Mouse (Mus musculus) R1 (cell line): ENCODE measurements around the gene Slc25a19.

Experiments
- DNase-seq: peaks from one replicate; pipeline ENCODE4 v3.0.0-alpha.2; 2018; ENCODE audit warnings: low read depth, low spot score

Slc25a19 gene

GRCm38 (mm10) chr11:115618732-115619516 is 9.2 kb downstream of the Slc25a19 start:
- no peak for DNase-seq

DNA sequence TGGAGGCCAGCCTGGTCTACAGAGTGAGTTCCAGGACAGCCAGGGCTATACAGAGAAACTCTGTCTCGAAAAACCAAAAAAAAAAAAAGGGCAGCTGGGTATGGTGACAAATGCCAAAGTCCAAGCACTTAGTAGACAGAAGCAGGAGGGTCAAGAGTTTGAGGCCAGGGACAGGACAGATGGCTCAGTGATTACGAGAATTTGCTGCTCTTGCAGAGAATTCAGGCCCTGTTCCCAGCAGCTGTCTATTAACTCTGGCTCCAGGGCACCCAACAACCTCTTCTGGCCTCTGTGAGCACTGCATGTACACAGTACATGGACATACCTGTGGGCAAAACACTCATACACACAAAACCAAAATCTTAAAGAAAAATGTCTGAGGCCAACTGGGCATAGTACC is 10.1 kb downstream of the Slc25a19 start:
- no peak for DNase-seq

DNA sequence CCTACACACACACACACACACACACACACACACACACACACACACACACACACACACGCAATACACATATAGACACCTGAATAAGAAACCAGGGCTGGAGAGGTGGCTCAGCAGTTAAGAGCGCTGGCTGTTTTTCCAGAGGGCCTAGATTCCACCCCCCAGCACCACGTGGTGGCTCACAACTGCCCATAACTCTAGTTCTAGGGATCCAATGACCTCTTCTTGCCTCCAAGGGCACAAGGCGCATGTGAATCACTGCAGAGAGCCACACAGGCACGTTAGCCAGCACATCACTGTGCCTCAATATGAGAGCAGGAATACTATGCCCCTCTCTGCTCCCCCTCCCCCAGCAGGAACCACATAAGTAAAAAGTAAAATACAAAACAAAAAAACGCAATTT is 11.2 kb downstream of the Slc25a19 start:
- DNase-seq = peak; percentile 71

DNA sequence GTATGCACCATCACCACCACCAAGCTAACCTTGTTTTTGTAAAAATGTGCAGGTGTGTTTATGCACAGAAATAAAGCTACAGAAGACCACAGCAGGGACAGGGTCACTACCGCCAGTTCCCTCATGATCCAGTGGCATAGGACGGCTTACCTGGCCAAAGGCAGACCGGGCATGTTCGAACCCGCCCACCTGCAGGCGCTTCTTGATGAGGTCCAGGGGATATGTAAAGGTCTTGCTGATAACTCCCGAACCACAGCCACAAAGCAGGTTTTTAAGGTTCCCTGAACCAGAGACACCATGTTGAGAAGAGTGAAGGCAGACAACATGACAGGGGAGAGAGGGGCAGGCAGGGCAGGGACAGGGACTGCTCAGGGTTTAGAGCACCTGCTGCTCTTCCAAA is 11.7 kb downstream of the Slc25a19 start:
- DNase-seq = no peak

- DNase-seq = no peak
Observed at GRCm38 (mm10) chr11:115615875-115616274, 12.2 kb downstream of the Slc25a19 start.

DNA sequence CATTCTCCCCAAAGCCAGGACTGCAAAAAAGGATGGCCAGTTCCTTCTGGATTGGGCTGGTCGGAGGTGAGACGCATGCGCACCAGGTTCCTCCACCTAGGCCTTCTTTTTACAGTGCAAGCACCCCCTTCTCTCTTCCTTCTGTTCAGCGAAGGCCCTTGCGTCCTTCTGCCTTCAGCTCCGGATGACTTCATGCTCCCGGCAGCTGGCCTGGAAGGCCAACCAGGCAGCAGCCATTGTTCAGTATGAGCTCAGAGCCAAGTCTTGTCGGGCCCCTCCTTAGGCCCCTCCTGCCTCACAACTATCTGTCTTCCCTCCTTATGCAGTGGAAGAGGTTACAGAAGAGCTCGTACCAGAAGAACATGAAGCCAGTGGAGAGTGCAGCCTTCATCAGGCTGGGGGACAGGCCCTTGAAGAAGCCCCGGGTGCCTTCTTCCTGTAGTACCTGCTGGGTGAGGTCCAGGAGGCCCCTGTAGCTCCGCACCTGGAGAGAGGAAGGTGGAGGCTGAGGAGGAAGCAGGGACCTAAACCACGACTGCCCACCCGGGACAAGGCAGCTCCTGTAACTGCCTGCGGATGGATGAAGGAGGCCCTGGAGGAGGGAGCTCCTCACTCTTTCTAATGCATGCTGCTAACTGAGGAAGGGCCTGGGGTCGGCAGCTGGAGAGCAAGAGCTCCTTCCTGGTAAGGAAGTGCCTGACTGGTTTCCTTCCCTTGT is 12.8 kb downstream of the Slc25a19 start:
- DNase-seq = peak; percentile 89

GRCm38 (mm10) chr11:115614346-115615107 is 13.6 kb downstream of the Slc25a19 start:
- peak; percentile 65 for DNase-seq

- DNase-seq = no peak
Observed at GRCm38 (mm10) chr11:115613138-115613945, 14.8 kb downstream of the Slc25a19 start.

- peak; percentile 96 for DNase-seq
Observed at GRCm38 (mm10) chr11:115612410-115613137, 15.5 kb downstream of the Slc25a19 start, which contains the start of gene Mif4gd. TSS of gene Mif4gd (minus strand) at chr11:115612969.

- DNase-seq = peak; percentile 44
Observed at GRCm38 (mm10) chr11:115612059-115612409, 16.1 kb downstream of the Slc25a19 start.

DNA sequence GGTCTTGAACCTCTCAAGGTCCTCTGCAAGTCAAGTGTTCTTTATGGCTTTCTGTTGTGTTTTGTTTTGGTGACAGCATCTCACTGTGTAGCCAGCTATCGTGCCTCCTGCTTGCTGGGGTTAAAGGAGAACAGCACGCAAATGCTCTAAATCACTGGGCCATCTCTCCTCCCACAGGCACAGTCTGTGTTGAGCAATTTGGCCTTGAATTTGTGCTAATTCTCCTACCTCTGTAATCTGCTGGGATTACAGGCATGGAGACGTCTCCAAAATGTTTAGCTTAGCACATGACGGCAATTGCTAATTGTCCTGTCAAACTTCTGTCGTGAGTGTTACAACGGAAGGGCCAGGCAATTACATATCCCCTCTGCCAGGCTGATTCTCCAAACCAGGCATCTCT is 16.9 kb downstream of the Slc25a19 start:
- no peak for DNase-seq

DNA sequence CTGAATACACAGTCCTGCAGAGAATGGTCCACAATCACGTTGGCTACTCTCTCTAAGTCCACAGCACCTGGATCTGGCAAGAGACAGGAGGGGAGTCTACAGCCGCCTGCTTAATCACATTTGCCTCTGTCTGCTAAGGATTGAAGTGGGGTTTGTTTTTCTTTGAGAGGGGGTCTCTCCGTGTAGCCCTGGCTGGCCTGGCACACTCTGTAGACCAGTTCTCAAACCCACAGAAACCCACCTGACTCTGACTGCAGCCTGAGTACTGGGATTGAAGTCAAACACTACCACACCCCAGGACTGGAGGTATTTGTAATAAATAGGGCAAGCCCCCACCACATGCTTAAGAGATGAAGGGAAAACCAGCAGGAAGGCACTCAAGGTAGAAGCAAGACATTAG is 18.5 kb downstream of the Slc25a19 start:
- no peak for DNase-seq

DNA sequence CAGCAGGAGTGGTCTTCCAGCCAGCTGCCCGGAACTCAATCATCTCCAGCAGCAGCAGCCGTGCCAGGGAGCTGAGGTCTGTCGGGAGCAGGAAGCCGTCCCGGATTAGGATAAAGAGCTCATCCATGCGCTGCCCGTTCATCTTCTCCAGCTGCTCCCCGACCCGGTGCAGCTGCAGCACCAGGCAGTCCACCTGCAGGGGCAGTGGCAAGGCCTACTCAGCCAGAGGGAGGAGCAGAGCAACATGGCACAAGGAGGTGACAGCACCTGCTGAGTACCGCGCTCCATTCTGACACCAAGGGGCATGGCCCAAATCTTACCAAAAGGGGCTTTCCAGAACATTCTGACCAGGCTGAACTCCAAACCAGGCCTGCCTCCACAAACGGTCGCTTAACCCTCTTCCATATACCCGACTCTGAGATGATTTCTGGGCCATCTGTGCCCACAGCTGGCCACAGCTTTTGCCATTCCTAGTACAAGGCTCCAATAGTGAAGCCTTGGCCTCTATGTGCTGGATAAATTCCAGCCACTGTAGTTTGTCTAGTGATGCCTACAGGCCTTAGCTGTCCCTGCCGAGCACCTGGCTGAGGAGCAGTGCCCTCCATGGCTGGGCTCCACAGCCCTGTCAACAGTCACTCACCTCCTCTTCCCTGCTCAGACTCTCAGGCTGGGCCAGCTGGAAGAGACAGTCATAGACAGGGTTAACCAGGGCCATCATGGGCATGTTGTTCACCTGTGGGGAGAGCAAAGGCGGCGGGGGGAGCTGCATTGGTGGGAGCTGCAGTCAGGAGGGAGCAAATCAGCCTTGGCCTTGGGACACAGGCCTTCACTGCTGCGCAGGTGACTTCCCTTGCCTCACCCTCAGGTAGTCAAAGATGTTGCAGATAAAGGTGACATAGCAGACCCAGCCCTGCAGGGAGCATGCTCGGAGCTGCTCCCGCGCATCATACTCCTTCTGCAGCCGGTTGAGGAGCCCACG is 19.4 kb downstream of the Slc25a19 start:
- DNase-seq = no peak

DNA sequence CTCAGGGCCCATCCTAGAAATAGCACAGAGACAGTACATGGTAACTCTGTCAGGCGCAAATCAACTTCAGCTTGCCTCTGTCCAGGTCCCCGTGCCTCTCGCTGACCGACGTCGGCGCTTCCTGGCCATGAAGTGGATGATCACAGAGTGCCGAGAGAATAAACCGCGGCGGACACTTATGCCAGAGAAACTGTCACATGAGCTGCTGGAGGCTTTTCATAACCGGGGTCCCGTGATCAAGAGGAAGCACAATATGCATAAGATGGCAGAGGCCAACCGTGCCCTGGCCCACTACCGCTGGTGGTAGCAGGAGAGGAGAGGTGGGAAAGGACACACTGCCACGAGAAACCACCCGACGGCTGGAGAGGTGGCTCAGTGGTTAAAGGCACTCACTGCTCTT is 21.4 kb downstream of the Slc25a19 start:
- DNase-seq = no peak

DNA sequence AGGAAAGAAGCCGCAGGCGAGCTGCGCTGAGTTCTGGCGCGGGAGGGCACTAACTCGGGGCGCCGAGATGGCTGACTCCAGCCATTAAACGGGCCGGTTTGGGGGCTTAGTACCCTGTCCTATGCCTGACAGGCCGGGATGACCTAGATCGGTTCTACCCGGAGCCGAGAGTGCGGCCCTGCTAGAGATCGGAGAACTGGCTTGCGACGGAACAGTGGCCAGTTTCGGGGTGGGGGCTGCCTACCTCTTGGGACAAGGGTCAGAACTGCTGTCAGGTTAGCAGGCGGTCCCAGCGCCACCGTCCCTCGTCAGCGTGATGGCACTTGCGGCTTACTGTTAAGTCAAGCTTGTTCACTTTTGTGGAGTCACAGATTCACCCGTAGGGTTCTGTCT is 23.8 kb downstream of the Slc25a19 start:
- no peak for DNase-seq

DNA sequence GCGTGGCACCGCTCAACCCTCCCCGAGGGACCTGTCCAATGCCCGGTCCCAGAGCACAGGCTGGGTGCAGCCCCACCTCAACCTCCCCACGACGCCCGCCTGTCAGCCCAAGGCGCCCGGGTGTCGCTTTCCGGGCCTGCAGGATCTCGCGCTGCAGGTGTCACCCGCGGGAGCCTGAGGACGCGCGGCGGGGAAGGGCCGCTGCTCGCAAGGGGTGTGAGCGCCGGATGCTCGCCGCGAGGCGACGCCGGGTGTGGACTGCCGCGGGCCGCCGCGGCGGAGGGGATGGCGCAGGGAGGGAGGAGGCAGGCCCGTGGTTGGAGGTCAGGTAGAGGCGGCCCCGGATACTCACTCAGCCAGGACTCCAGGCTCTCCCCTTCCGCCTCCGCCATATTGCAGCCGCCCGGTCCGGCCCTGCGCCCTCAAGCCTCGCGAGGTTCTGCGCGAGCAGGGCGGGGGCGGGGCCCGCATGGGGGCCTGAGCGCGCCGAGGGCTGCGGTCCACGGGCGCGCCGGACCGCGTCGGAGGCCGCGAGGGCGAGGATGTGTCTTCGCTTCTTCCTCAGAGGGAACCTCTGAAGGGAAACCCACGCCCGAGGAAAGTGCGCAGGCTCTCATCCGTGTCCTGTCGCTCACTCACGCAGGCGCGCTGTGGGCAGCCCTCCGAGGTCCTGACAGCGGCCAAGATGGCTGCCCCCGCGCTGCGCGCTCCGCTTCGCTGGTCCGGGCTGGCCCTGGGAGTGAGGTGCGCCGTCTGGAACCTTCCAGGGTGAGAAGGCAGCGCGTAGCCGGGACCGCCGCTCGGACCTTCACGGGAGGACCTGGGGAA is 24.4 kb downstream of the Slc25a19 start, which contains the start of the genes Mrps7 and Gga3:
TSS of gene Mrps7 (plus strand) at position 450 of the 828 bp plus-strand sequence.
TSS of gene Gga3 (minus strand) at position 576 of the 828 bp plus-strand sequence.
- peak; percentile 90 for DNase-seq

- DNase-seq = no peak
Observed at GRCm38 (mm10) chr11:115603128-115603475, 25.0 kb downstream of the Slc25a19 start.

- DNase-seq = no peak
Observed at GRCm38 (mm10) chr11:115601174-115601573, 26.9 kb downstream of the Slc25a19 start.

GRCm38 (mm10) chr11:115600743-115601142 is 27.4 kb downstream of the Slc25a19 start:
- no peak for DNase-seq
